Mouse (Mus musculus): ENCODE measurements around the gene Zbtb22. TPM values are rescaled to one million over a fixed set of nuclear protein-coding genes. Genes with fewer than 3 reads are reported as not detected.
"Not testable (repeated sequence)": the region's sequence is repeated elsewhere in the genome, so short reads cannot be mapped to it uniquely, and the experiment has no call there.

The Zbtb22 gene
- polyA plus RNA-seq, 1 experiment from 2014 or later: 13.6 TPM

DNA sequence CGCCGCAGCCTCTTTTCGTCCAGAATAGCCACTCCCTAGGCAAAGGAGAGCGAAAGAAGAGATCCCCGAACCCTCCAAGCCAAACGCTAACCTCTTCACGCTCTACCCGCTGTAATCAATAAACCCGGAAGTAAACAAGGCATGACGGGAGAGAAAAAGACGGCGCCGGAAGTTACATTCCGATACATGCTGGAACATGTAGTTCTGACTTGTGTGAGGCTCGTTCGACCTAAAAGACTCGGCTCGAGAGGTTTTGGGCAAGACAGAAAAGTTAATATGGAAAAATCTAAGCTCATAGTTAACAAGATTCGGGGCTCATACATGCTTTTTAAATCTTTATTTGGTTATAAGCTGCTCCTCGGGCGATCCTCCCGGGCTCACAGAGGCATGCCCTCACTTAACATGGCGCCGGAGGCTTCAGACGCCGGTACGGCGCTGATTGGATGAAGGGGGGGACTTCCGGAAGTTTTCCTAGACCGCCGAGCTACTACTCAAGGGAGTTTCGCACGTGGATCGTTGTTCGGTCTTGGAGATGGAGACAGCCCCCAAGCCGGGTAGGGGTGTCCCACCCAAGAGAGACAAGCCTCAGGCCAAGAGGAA is 24.6 kb downstream of the Zbtb22 start, which contains the start of the genes Pfdn6 and Wdr46:
Pfdn6 (minus strand) TSS at position 138 of the 600 bp plus-strand sequence.
Wdr46 (plus strand) TSS at position 455 of the 600 bp plus-strand sequence.
- H3K9ac ChIP-seq: peak within 1 kb of the TSS; percentile 93
- peaks cover 70% of the 10 kb centered on the region for H3K36me3 ChIP-seq
- H3K27me3 ChIP-seq (replicated peaks): no peaks in the 10 kb centered on the region
- whole genome bisulfite sequencing (ENCODE audit: insufficient replicate concordance): under 1% methylated on average over 36 of the region's 36 CpGs
- ATAC-seq: peak; percentile 88
- H3K9me3 ChIP-seq (replicated peaks): no peaks in the 10 kb centered on the region
- H3K4me1 ChIP-seq: peaks cover 38% of the 10 kb centered on the region
- H3K4me3 ChIP-seq: peak within 1 kb of the TSS; percentile 91
- H3K4me2 ChIP-seq: peak within 1 kb of the TSS; percentile 98
- H3K27ac ChIP-seq: peak within 1 kb of the TSS; percentile 77

DNA sequence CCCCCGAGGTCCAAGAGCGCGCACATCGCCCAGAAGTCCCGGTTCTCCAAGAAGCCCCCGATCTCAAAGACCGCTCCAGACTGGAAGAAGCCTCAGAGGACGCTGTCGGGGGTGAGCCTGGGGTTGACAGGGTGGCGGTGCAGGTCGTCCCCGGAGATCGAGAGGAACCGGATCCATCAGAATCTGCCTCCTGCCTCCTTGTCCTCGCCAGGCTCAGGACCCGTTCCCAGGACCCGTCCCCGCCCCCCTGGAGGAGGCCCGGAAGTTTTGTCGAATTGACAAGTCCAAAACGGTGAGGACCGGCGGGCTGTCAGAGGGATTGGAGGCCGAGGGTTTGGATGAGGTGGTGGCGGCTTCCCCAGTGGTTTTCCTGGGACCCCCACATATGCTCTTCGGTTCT is 25.3 kb downstream of the Zbtb22 start:
- ATAC-seq: peak; percentile 3; the same call in 1 of the 2 replicates
- Histone ChIP-seq H3K9me3 (replicated peaks) (no peaks in the 10 kb centered on the region), H3K4me1 (peaks cover 33% of the 10 kb centered on the region), H3K4me3 (peak overlapping the region; percentile 91), H3K27me3 (replicated peaks) (no peaks in the 10 kb centered on the region), H3K27ac (peak overlapping the region; percentile 77), H3K36me3 (peaks cover 70% of the 10 kb centered on the region), H3K4me2 (peak overlapping the region; percentile 98), H3K9ac (peak overlapping the region; percentile 93)
- WGBS (ENCODE audit: insufficient replicate concordance): 1% methylated on average over 26 of the region's 26 CpGs

- Histone ChIP-seq H3K4me1 (peaks cover 33% of the 10 kb centered on the region), H3K9ac (peak overlapping the region; percentile 93), H3K27ac (peak overlapping the region; percentile 77; the same call in 1 of the 2 replicates), H3K4me3 (peak overlapping the region; percentile 91), H3K4me2 (peak overlapping the region; percentile 98), H3K27me3 (replicated peaks) (no peaks in the 10 kb centered on the region), H3K9me3 (replicated peaks) (no peaks in the 10 kb centered on the region), H3K36me3 (peaks cover 71% of the 10 kb centered on the region)
- ATAC-seq: no peak
- WGBS (ENCODE audit: insufficient replicate concordance): 36% methylated on average over 19 of the region's 19 CpGs
These were observed 25.7 kb downstream of the Zbtb22 start for GRCm38 (mm10) chr17:33941381-33941780.

DNA sequence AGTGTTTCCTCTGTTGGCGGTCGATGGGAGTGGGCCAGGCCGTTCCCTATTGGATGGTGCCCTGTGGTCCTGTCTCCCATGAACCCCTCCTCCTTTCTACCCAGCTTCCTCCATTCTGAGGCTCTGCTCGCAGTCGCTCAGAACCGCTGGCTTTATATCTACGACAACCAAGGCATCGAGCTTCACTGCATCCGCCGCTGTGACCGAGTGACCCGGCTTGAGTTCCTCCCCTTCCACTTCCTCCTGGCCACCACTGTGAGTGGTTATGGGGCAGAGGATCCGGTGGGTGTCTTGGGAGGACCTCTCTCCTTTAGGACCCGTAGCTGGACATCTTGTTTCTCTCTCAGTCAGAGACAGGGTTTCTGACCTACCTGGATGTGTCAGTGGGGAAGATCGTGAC is 27.8 kb downstream of the Zbtb22 start:
- ATAC-seq: no peak
- Histone ChIP-seq H3K4me2 (no peak overlapping the region), H3K27ac (no peak overlapping the region), H3K9me3 (replicated peaks) (no peaks in the 10 kb centered on the region), H3K9ac (no peak overlapping the region), H3K4me1 (peaks cover 30% of the 10 kb centered on the region), H3K4me3 (no peak overlapping the region), H3K27me3 (replicated peaks) (no peaks in the 10 kb centered on the region), H3K36me3 (peaks cover 72% of the 10 kb centered on the region)
- WGBS (ENCODE audit: insufficient replicate concordance): 88% methylated on average over 15 of the region's 15 CpGs

GRCm38 (mm10) chr17:33947430-33948089 is 31.9 kb downstream of the Zbtb22 start:
- peak overlapping the region; percentile 12; the same call in 1 of the 2 replicates for H3K27ac ChIP-seq
- peaks cover 90% of the 10 kb centered on the region for H3K36me3 ChIP-seq
- WGBS (ENCODE audit: insufficient replicate concordance): 64% methylated on average over 10 of the region's 10 CpGs
- H3K4me1 ChIP-seq: peaks cover 31% of the 10 kb centered on the region
- no peaks in the 10 kb centered on the region for H3K9me3 ChIP-seq (replicated peaks)
- no peaks in the 10 kb centered on the region for H3K27me3 ChIP-seq (replicated peaks)
- no peak overlapping the region for H3K4me3 ChIP-seq
- H3K4me2 ChIP-seq: no peak overlapping the region
- ATAC-seq: no peak
- H3K9ac ChIP-seq: no peak overlapping the region

DNA sequence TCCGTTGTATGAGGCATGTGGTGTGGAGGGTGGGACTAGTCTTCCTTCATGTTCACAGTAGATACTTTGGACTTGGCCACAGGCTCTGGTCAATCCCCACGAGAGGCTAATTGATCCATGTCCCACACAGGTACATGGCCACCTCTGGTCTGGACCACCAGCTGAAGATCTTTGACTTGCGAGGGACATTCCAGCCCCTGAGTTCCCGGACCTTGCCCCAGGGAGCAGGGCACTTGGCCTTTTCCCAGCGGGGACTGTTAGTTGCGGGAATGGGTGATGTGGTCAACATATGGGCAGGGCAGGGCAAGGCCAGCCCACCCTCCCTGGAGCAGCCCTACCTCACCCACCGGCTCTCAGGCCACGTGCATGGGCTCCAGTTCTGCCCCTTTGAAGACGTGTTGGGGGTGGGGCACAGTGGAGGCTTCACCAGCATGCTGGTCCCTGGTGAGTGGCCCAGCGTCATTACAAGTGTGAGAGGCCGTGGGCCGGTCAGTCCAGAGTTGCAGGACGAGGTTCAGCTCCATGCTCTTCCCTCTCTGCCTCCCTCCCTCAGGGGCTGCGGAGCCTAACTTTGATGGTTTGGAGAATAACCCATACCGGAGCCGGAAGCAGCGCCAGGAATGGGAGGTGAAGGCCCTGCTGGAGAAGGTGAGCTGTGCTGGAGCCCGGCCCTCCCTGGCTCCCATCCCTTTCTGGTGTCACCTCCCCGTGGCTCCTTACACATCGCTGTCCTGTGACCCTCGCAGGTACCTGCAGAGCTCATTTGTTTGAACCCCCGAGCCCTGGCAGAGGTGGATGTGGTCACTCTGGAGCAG is 32.6 kb downstream of the Zbtb22 start:
- 77% methylated on average over 22 of the region's 22 CpGs for WGBS (ENCODE audit: insufficient replicate concordance)
- no peak for ATAC-seq
- Histone ChIP-seq H3K9me3 (replicated peaks) (no peaks in the 10 kb centered on the region), H3K4me3 (no peak overlapping the region), H3K27ac (no peak overlapping the region), H3K9ac (no peak overlapping the region), H3K4me2 (no peak overlapping the region), H3K4me1 (peaks cover 38% of the 10 kb centered on the region), H3K27me3 (replicated peaks) (no peaks in the 10 kb centered on the region), H3K36me3 (peaks cover 90% of the 10 kb centered on the region)

- Histone ChIP-seq H3K4me1 (peaks cover 46% of the 10 kb centered on the region), H3K27me3 (replicated peaks) (no peaks in the 10 kb centered on the region), H3K9me3 (replicated peaks) (no peaks in the 10 kb centered on the region), H3K9ac (no peak overlapping the region), H3K4me3 (no peak overlapping the region), H3K27ac (no peak overlapping the region), H3K36me3 (peaks cover 90% of the 10 kb centered on the region), H3K4me2 (no peak overlapping the region)
- 85% methylated on average over 19 of the region's 19 CpGs for WGBS (ENCODE audit: insufficient replicate concordance)
- ATAC-seq: no peak
These were observed 33.3 kb downstream of the Zbtb22 start for GRCm38 (mm10) chr17:33948905-33949537.

- H3K36me3 ChIP-seq: peaks cover 87% of the 10 kb centered on the region
- ATAC-seq: no peak
- H3K4me2 ChIP-seq: peak overlapping the region; percentile 90
- peak overlapping the region; percentile 92 for H3K27ac ChIP-seq
- H3K4me3 ChIP-seq: peak overlapping the region; percentile 80; the same call in 1 of the 2 replicates
- peak overlapping the region; percentile 84; the same call in 1 of the 2 replicates for H3K9ac ChIP-seq
- WGBS (ENCODE audit: insufficient replicate concordance): 69% methylated on average over 10 of the region's 10 CpGs
- H3K27me3 ChIP-seq (replicated peaks): no peaks in the 10 kb centered on the region
- no peaks in the 10 kb centered on the region for H3K9me3 ChIP-seq (replicated peaks)
- peaks cover 54% of the 10 kb centered on the region for H3K4me1 ChIP-seq
These were observed 34.5 kb downstream of the Zbtb22 start for GRCm38 (mm10) chr17:33950131-33950625.

GRCm38 (mm10) chr17:33951021-33951946 is 35.6 kb downstream of the Zbtb22 start, which contains the start of gene B3galt4:
Gene B3galt4, minus strand, starts transcription at chr17:33951488.
- Histone ChIP-seq H3K9ac (peak within 1 kb of the TSS; percentile 84), H3K27me3 (replicated peaks) (no peaks in the 10 kb centered on the region), H3K4me3 (peak within 1 kb of the TSS; percentile 80), H3K9me3 (replicated peaks) (no peaks in the 10 kb centered on the region), H3K4me1 (peaks cover 54% of the 10 kb centered on the region), H3K27ac (peak within 1 kb of the TSS; percentile 92), H3K36me3 (peaks cover 76% of the 10 kb centered on the region), H3K4me2 (peak within 1 kb of the TSS; percentile 90)
- ATAC-seq: peak; percentile 78
- 1% methylated on average over 45 of the region's 45 CpGs for WGBS (ENCODE audit: insufficient replicate concordance)

DNA sequence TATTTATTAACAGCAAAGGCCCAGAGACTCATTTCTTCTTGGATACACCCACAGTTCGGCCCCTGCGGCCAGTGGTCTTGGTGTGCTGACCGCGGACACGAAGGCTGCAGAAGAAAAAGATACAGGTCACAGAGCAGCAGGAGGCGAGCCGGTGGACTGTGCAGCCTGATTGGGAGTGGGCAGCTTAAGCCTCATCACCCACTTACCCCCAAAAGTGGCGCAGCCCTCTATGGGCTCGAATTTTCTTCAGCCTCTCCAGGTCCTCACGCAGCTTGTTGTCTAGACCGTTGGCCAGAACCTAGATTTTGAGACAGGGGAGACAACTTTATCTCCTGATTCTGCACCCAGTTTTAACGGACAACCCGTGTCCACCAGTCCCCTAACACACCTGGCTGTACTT is 36.3 kb downstream of the Zbtb22 start:
- WGBS (ENCODE audit: insufficient replicate concordance): 48% methylated on average over 13 of the region's 13 CpGs
- ATAC-seq; H3K9me3 ChIP-seq (replicated peaks); H3K27me3 ChIP-seq (replicated peaks): not testable (repeated sequence)
- peak overlapping the region; percentile 80 for H3K4me3 ChIP-seq
- H3K4me1 ChIP-seq: peaks cover 61% of the 10 kb centered on the region
- peak overlapping the region; percentile 84 for H3K9ac ChIP-seq
- H3K27ac ChIP-seq: peak overlapping the region; percentile 92
- H3K36me3 ChIP-seq: peaks cover 69% of the 10 kb centered on the region
- peak overlapping the region; percentile 90 for H3K4me2 ChIP-seq

Measured in liver, embryonic 12.5 days (tissue).